Mouse (Mus musculus) liver, embryonic 15.5 days (tissue): ENCODE measurements around the gene Clec4g. TPM values are rescaled to one million over a fixed set of nuclear protein-coding genes. Genes with fewer than 3 reads are reported as not detected.

Source experiments
- ATAC-seq: fragments of 200-750 bp; cut with Nextera tagmentation; 2 replicates; pipeline ENCODE4 v1.8.0; 2017; ENCODE audit warnings: moderate number of reproducible peaks, mild to moderate bottlenecking, moderate library complexity; ENCODE audit not compliant: insufficient read depth
- H3K27ac ChIP-seq: fragments of 300-500 bp; sonication (generic); replicated peaks from 2 replicates; pipeline ENCODE4 v1.5.1; 2015; ENCODE audit warnings: mild to moderate bottlenecking, inconsistent platforms
- H3K27me3 ChIP-seq: fragments of 300-500 bp; sonication (generic); 2 replicates; pipeline ENCODE4 v1.6.1; 2015; ENCODE audit warnings: mild to moderate bottlenecking, inconsistent platforms
- H3K36me3 ChIP-seq: fragments of 300-500 bp; sonication (generic); replicated peaks from 2 replicates; pipeline ENCODE4 v1.6.1; 2015; ENCODE audit warnings: moderate library complexity, mild to moderate bottlenecking, inconsistent platforms
- H3K4me1 ChIP-seq: fragments of 300-500 bp; sonication (generic); replicated peaks from 2 replicates; pipeline ENCODE4 v1.6.1; 2015; ENCODE audit warnings: inconsistent platforms
- H3K4me2 ChIP-seq: fragments of 300-500 bp; sonication (generic); 2 replicates; pipeline ENCODE4 v1.6.1; 2015; ENCODE audit warnings: moderate library complexity, mild to moderate bottlenecking, inconsistent platforms
- H3K4me3 ChIP-seq: fragments of 300-500 bp; sonication (generic); replicated peaks from 2 replicates; pipeline ENCODE4 v1.5.1; 2015; ENCODE audit warnings: mild to moderate bottlenecking, inconsistent platforms
- H3K9ac ChIP-seq: fragments of 300-500 bp; sonication (generic); 2 replicates; pipeline ENCODE4 v1.6.1; 2015; ENCODE audit warnings: moderate library complexity, mild to moderate bottlenecking, inconsistent platforms
- H3K9me3 ChIP-seq: fragments of 300-500 bp; sonication (generic); replicated peaks from 2 replicates; pipeline ENCODE4 v1.6.1; 2016; ENCODE audit warnings: inconsistent platforms
- whole genome bisulfite sequencing: fragments of 180-500 bp; shearing (Covaris S2); methylation state at CpG from one replicate; pipeline ENCODE4 v1.1.7; 2015; ENCODE audit warnings: mixed read lengths; ENCODE audit not compliant: insufficient replicate concordance; 5-methylcytosine and 5-hydroxymethylcytosine counted together
- polyA plus RNA-seq: library from polyadenylated mRNA; unstranded; fragments of >200 nt; fragmentation: Nextera tagmentation; extraction: Ambion mirVana; gene quantifications from 2 replicates; pipeline ENCODE4 v1.2.1, GENCODE M21; 2015

Gene Clec4g
- polyA plus RNA-seq, 1 experiment from 2014 or later, result 6.7 TPM

DNA sequence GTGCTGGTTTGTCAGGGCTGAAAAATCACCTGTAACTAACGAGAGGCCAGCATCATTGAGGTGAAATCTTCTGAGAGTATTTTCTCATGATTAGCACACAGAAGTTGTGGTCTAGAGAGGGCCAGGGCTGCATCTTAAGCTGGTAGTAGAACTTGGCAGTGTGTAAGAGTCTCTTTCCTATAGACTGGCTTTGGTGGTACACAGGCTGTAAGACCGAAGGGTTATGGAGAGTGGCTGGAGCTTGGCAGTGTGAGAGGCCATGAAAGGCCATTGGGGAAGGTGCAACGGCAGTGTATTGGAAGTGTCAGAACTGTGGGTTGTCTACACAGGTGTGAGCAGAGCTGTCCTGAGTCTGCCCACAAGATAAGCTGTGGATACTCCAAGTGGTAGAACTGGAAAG, 10.1 kb downstream of the Clec4g start:
- WGBS, result 42% methylated on average over 3 of the region's 3 CpGs
- no peaks in the 10 kb centered on the region for H3K36me3 ChIP-seq
- 0 out of 2 replicates have a peak, but pooled peaks cover 4% of the 10 kb centered on the region for H3K4me1 ChIP-seq
- H3K4me2 ChIP-seq, result no peak overlapping the region
- H3K4me3 ChIP-seq, result no peak overlapping the region
- H3K27ac ChIP-seq, result no peak overlapping the region
- H3K9me3 ChIP-seq, result no peaks in the 10 kb centered on the region
- H3K9ac ChIP-seq, result no peak overlapping the region
- H3K27me3 ChIP-seq, result no peaks in the 10 kb centered on the region
- ATAC-seq, result no peak

DNA sequence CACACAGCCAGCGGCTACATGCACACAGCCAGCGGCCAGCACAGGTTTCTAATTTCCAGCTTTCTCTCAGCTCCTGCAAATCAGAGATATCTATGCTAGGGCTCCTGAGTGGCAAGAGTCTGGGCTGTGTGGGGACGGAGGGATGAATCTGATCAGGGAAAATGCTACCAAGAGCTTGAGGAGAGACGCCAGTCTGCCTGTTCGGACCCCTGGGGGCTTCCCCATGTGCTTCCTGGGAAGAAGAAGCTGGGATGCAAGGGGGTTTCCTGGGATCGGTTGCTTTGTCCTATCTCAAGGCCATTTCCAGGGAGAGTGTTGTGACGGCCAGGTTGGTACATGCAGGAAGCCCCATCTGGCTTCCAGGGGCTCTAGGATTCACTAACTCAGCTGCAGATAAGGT, 12.8 kb downstream of the Clec4g start:
- 53% methylated on average over 7 of the region's 7 CpGs for WGBS
- no peak overlapping the region for H3K27ac ChIP-seq
- no peak overlapping the region for H3K4me2 ChIP-seq
- 0 out of 2 replicates have a peak, but pooled peaks cover 4% of the 10 kb centered on the region for H3K4me1 ChIP-seq
- no peaks in the 10 kb centered on the region for H3K9me3 ChIP-seq
- no peaks in the 10 kb centered on the region for H3K27me3 ChIP-seq
- H3K4me3 ChIP-seq, result no peak overlapping the region
- ATAC-seq, result no peak
- no peak overlapping the region for H3K9ac ChIP-seq
- H3K36me3 ChIP-seq, result no peaks in the 10 kb centered on the region

DNA sequence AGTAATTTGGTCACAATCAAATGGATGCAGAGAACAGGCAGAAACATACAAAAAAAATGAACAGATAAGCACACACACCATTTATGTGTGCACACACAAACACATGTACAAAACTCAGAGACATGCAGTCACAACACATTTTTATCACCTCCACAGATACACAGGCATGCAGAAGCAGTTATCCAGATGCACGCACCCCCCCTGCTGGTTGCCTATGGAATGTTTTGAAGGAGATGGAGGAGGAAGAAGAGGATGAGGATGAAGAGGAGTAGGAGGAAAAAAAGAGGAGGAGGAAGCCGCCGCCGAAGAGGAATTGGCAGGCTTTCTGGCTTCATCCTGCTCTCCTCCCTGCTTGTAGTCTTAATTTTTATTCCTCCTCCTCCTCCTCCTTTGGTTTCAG, 14.7 kb downstream of the Clec4g start:
- H3K4me3 ChIP-seq, result no peak overlapping the region
- WGBS, result 24% methylated on average over 4 of the region's 4 CpGs
- H3K9ac ChIP-seq, result no peak overlapping the region
- no peaks in the 10 kb centered on the region for H3K27me3 ChIP-seq
- H3K27ac ChIP-seq, result no peak overlapping the region
- 0 out of 2 replicates have a peak, but pooled peaks cover 2% of the 10 kb centered on the region for H3K4me1 ChIP-seq
- no peak for ATAC-seq
- H3K9me3 ChIP-seq, result no peaks in the 10 kb centered on the region
- no peak overlapping the region for H3K4me2 ChIP-seq
- H3K36me3 ChIP-seq, result no peaks in the 10 kb centered on the region

DNA sequence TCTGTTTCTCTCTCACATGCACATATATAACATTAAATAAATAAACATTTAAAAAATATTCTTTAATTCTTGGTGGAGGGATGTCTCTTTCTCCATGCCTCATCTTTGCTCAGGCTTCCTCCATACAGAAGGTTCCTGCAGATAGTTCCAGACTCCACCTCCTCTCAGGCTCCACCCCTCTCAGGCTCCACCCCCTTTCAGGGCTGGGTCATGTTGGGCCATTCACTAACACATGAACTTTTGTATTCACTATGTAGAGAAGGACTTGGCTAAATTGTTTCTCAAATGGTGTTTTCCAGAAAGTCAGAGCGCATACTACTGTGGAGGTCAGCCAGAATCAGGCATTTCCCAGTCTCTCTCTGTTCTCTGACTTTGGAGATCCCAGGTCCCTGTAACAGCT, 19.0 kb downstream of the Clec4g start:
- H3K9me3 ChIP-seq, result no peaks in the 10 kb centered on the region
- H3K4me3 ChIP-seq, result no peak overlapping the region
- H3K9ac ChIP-seq, result no peak overlapping the region
- no peak overlapping the region for H3K27ac ChIP-seq
- H3K36me3 ChIP-seq, result no peaks in the 10 kb centered on the region
- H3K4me1 ChIP-seq, result no peaks in the 10 kb centered on the region
- WGBS, result 85% methylated on average over 1 of the region's 1 CpGs
- no peaks in the 10 kb centered on the region for H3K27me3 ChIP-seq
- H3K4me2 ChIP-seq, result no peak overlapping the region
- no peak for ATAC-seq

DNA sequence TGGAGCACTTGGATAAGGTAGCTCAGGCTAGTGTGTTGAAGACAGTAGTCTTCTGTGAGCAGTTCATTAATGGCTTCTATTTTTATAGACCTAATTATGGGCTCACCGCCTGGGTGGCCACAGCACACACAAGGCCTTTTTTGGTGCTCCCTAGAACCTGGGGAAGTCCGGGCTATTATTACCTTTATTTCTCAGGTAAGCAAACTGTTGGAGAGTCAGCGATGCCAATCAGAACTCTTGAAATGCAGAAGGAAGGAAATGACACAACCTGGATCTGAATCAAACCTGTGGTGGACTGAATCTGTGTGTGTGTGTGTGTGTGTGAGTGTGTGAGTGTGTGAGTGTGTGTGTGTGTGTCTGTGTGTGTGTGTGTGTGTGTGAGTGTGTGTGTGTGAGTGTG, 26.3 kb downstream of the Clec4g start, which contains the start of gene Fcer2a:
Gene Fcer2a, minus strand, starts transcription at position 55 of the 400 bp plus-strand sequence.
- Histone ChIP-seq H3K4me3 (no peak within 1 kb of the TSS), H3K36me3 (no peaks in the 10 kb centered on the region), H3K27ac (no peak within 1 kb of the TSS), H3K9ac (no peak within 1 kb of the TSS), H3K27me3 (no peaks in the 10 kb centered on the region), H3K4me1 (no peaks in the 10 kb centered on the region), H3K9me3 (no peaks in the 10 kb centered on the region), H3K4me2 (no peak within 1 kb of the TSS)
- WGBS, result 61% methylated on average over 3 of the region's 3 CpGs
- ATAC-seq, result no peak

DNA sequence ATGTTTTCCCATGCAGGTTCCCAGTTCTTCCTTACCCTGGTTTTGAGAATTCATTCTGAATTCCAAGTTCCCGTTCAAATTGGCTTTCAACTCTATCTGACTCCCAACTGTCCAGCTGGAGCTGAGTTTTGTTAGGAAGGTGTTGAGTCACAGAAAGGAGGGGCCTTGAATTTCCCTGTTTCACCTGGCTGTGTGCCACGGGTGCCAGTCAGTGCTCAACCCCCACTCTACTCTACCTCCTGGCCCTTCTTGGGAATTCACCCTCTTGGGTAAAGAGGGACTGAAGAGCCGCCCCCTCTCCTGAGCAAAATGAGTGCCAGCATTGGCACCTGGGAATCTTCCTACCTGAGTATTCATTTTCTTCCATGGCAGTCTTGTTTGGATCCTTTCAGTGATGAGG, 29.7 kb downstream of the Clec4g start:
- 63% methylated on average over 3 of the region's 3 CpGs for whole genome bisulfite sequencing
- H3K9ac ChIP-seq, result no peak overlapping the region

DNA sequence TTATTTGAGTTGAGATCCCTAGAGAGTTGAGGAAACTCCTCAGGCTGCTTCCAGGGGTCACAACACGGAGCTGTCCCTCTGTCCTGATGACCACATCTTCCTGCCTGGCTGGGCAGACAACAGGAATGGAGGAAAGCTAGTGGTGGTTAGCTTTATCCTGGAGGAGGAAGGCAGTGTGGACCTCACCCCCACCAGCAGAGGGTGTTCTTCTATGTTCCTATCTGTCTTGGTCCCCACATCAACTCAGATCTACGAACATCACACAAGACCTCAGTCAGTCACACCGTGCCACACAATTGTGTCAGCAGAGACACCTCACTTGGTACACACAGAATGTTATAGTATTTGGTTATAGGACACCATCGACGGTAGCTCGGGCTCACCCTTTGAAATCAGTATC, 32.9 kb downstream of the Clec4g start:
- 48% methylated on average over 6 of the region's 6 CpGs for WGBS
- Histone ChIP-seq H3K4me3 (no peak overlapping the region), H3K9ac (no peak overlapping the region), H3K4me1 (no peaks in the 10 kb centered on the region), H3K36me3 (no peaks in the 10 kb centered on the region), H3K27ac (no peak overlapping the region), H3K4me2 (no peak overlapping the region), H3K9me3 (no peaks in the 10 kb centered on the region), H3K27me3 (no peaks in the 10 kb centered on the region)
- no peak for ATAC-seq

More for the DNA sequence above, 29.7 kb downstream of the Clec4g start:
- Histone ChIP-seq H3K4me1 (no peaks in the 10 kb centered on the region), H3K4me2 (no peak overlapping the region), H3K27ac (no peak overlapping the region), H3K27me3 (no peaks in the 10 kb centered on the region), H3K36me3 (no peaks in the 10 kb centered on the region), H3K4me3 (no peak overlapping the region), H3K9me3 (no peaks in the 10 kb centered on the region)
- ATAC-seq, result no peak

DNA sequence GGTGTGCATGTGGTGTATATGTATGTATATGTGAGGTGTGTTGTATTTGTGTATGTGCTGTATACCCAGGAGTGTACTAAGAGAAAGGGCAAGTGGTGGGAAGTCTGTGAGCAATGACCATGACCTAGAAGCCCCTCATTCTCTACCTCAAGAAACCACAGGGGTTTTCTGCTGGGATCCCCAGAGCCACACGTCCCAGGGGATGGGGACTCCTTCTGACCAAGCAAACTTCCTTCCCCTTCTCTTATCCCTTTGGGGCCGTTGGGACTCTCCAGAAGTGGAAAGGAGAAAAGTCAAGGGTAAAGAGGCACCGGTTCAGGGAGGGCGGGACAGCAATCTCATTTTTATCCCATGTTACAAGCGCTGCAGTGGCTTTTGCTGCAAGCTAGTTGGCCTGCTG, 35.0 kb downstream of the Clec4g start:
- Histone ChIP-seq H3K27me3 (no peaks in the 10 kb centered on the region), H3K36me3 (peaks cover 3% of the 10 kb centered on the region; the same call in 1 of the 2 replicates), H3K4me3 (no peak overlapping the region), H3K9me3 (no peaks in the 10 kb centered on the region), H3K27ac (no peak overlapping the region), H3K4me2 (no peak overlapping the region), H3K9ac (no peak overlapping the region), H3K4me1 (no peaks in the 10 kb centered on the region)
- ATAC-seq, result no peak
- whole genome bisulfite sequencing, result 43% methylated on average over 5 of the region's 5 CpGs

DNA sequence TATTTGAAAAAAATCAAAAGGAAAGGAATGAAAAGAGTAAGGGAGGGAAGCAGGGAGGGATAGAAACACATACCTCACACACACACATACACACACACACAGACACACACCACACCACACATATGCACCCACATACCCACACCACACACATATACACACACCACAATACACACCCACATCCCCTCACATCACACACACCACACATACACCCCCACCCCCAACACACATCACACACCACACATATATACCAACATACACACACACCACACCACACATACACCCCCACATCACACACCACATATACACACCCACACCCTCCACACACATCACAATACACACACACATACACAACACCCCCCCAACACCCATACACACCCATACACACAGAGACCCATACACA, 35.9 kb downstream of the Clec4g start:
- no peaks in the 10 kb centered on the region for H3K9me3 ChIP-seq
- H3K4me3 ChIP-seq, result no peak overlapping the region
- no peaks in the 10 kb centered on the region for H3K4me1 ChIP-seq
- H3K27ac ChIP-seq, result no peak overlapping the region
- no peak for ATAC-seq
- no peaks in the 10 kb centered on the region for H3K27me3 ChIP-seq
- H3K4me2 ChIP-seq, result no peak overlapping the region
- H3K36me3 ChIP-seq, result peaks cover 12% of the 10 kb centered on the region
- no peak overlapping the region for H3K9ac ChIP-seq

DNA sequence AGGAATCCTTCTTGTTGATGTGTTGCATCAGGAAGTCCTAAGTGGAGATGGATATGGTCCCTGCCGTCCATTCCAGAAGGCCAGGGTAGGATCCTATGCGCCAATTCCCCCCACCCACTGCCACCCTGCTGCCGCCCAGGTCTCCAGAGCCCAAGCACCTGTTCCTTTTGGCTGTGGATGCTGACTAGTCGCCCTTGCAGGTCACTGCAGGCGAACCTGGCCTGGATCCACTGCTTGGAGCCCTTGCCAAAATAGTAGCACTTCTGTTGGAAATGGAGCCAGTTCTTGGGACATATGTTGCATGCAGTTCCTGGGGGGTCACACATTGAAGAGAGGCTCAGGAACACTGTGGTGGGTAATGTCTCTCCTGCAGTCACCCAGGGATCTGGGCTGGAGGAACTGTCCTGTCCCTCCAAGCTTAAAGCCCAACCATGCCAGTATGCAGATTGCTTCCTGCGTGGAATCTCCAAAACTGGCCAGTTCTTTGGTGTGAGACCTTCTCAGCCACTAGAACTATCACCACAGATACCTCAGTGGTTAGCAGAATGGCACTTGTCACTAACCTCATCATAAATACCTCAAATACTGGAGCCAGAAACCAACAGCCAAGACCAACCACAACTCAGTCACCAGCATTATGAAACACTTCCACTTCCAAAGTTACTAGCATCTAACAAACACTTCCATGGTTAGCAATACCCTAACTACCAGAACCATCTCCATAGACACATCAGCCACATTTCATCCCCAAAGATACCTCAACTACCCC, 36.9 kb downstream of the Clec4g start:
- Histone ChIP-seq H3K9me3 (no peaks in the 10 kb centered on the region), H3K4me3 (no peak overlapping the region), H3K4me2 (no peak overlapping the region), H3K4me1 (0 out of 2 replicates have a peak, but pooled peaks cover 3% of the 10 kb centered on the region), H3K36me3 (peaks cover 21% of the 10 kb centered on the region), H3K9ac (no peak overlapping the region), H3K27ac (no peak overlapping the region), H3K27me3 (no peaks in the 10 kb centered on the region)
- 51% methylated on average over 6 of the region's 6 CpGs for WGBS
- no peak for ATAC-seq

DNA sequence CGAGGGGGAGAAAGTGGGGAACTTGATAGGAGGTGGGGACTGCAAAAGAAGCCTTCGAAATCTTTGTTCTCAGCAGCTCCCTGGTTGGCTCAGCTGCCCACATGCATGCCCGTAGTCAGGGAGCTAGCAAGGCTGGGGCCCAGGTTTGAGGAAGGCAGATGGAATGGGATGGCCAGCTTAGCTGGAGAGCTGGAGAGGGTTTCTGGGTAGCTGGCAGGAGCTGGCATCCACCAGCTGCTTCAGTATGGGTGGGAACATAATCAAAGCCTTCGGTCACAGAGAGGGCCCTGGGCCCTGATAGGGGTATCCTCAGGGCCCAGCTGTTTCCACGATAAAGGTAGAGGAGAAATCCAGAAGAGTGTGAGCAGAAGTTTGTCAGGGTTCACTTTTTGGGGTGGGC, 38.0 kb downstream of the Clec4g start:
- Histone ChIP-seq H3K4me2 (no peak overlapping the region), H3K9me3 (no peaks in the 10 kb centered on the region), H3K36me3 (peaks cover 21% of the 10 kb centered on the region), H3K4me1 (peaks cover 14% of the 10 kb centered on the region), H3K4me3 (no peak overlapping the region), H3K9ac (no peak overlapping the region), H3K27me3 (no peaks in the 10 kb centered on the region), H3K27ac (no peak overlapping the region)
- 59% methylated on average over 5 of the region's 5 CpGs for WGBS
- ATAC-seq, result no peak

DNA sequence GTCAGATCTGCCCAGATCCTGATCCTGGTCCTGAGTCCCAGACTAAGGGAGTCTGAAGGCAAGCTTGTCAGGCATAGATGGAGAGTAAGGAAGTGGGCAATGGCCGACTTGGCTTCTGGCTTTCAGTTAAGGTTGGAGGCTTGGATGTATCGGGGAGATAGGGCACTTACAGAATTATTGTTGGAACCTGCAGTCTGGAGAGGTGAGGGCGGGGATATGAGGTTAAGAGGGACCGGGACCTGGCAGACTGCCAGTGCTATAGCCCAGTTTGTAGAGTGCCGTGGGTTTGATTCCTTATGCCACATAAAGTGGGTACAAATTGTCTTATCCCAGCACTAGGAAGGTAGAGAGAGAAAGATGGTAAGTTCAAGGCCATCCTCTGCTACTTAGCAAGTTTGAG, 40.8 kb downstream of the Clec4g start:
- ATAC-seq, result no peak

More for the DNA sequence above, 40.8 kb downstream of the Clec4g start:
- H3K4me3 ChIP-seq, result no peak overlapping the region
- no peak overlapping the region for H3K9ac ChIP-seq
- no peak overlapping the region for H3K4me2 ChIP-seq
- no peaks in the 10 kb centered on the region for H3K9me3 ChIP-seq
- peaks cover 26% of the 10 kb centered on the region for H3K4me1 ChIP-seq
- H3K36me3 ChIP-seq, result peaks cover 21% of the 10 kb centered on the region
- WGBS, result 73% methylated on average over 5 of the region's 5 CpGs
- no peak overlapping the region for H3K27ac ChIP-seq
- H3K27me3 ChIP-seq, result no peaks in the 10 kb centered on the region
